Mouse (Mus musculus): Measurements from ENCODE around the gene Vamp8.

DNA sequence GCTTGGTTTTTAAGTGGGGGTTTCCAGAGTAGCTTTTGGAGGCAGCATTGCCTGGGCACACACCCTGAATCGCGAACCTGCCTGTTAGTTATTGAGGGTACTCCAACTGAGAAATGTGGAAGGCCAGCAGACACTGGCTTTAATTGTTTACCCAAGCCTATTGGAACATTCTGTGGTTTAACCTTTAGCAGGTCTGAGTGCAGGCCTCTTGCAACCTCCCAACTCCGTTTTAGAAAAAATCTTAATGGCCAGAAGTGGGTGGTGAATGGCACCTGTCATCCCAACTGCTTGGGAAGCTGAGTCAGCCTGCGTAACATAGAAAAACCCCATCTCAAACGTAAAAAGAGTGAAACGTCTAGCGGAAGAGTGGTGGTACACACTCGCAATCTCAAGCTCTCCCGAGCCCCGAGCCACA is 6.3 kb upstream of the Vamp8 start:
- TF ChIP-seq CTCF (IDR thresholded peaks at IDR 0.05; ENCODE audit: low read depth, low read length) (no peak), POLR2A (IDR thresholded peaks at IDR 0.05; ENCODE audit: insufficient read depth, low read length) (no peak)

Measured in ES-Bruce4 (cell line).